Mouse (Mus musculus): ENCODE data around the gene Lypd6b. TPM values are rescaled to one million over a fixed set of nuclear protein-coding genes. Genes with fewer than 3 reads are reported as not detected.

The Lypd6b gene
- polyA plus RNA-seq, 1 experiment from 2014 or later = 7.9 TPM

- H3K9me3 ChIP-seq = no peaks in the 10 kb centered on the region
- 79% methylated on average over 10 of the region's 10 CpGs for WGBS
Observed at GRCm38 (mm10) chr2:49773194-49773931, 14.1 kb upstream of the Lypd6b start.

GRCm38 (mm10) chr2:49774180-49774579, 13.3 kb upstream of the Lypd6b start:
- H3K36me3 ChIP-seq = no peaks in the 10 kb centered on the region
- H3K27ac ChIP-seq = no peak overlapping the region
- no peaks in the 10 kb centered on the region for H3K4me1 ChIP-seq
- H3K4me2 ChIP-seq (replicated peaks) = no peak overlapping the region
- no peak for ATAC-seq (ENCODE audit: insufficient number of reproducible peaks, insufficient read depth, low FRiP score, low TSS enrichment)
- H3K4me3 ChIP-seq = no peak overlapping the region
- no peaks in the 10 kb centered on the region for H3K9me3 ChIP-seq
- no peaks in the 10 kb centered on the region for H3K27me3 ChIP-seq
- no peak overlapping the region for H3K9ac ChIP-seq

More at GRCm38 (mm10) chr2:49773194-49773931, 14.1 kb upstream of the Lypd6b start:
- H3K27ac ChIP-seq = no peak overlapping the region
- H3K36me3 ChIP-seq = no peaks in the 10 kb centered on the region
- H3K4me1 ChIP-seq = no peaks in the 10 kb centered on the region
- H3K4me2 ChIP-seq (replicated peaks) = no peak overlapping the region
- no peaks in the 10 kb centered on the region for H3K27me3 ChIP-seq
- no peak overlapping the region for H3K9ac ChIP-seq
- no peak overlapping the region for H3K4me3 ChIP-seq
- no peak for ATAC-seq (ENCODE audit: insufficient number of reproducible peaks, insufficient read depth, low FRiP score, low TSS enrichment)

- 86% methylated on average over 4 of the region's 4 CpGs for WGBS
- Histone ChIP-seq H3K4me1 (no peaks in the 10 kb centered on the region), H3K4me2 (replicated peaks) (no peak overlapping the region), H3K27ac (no peak overlapping the region), H3K4me3 (no peak overlapping the region), H3K9me3 (no peaks in the 10 kb centered on the region), H3K27me3 (no peaks in the 10 kb centered on the region), H3K36me3 (no peaks in the 10 kb centered on the region), H3K9ac (no peak overlapping the region)
- ATAC-seq (ENCODE audit: insufficient number of reproducible peaks, insufficient read depth, low FRiP score, low TSS enrichment) = no peak
Observed at GRCm38 (mm10) chr2:49775187-49775586, 12.3 kb upstream of the Lypd6b start.

GRCm38 (mm10) chr2:49775735-49776134, 11.8 kb upstream of the Lypd6b start:
- Histone ChIP-seq H3K4me3 (no peak overlapping the region), H3K36me3 (no peaks in the 10 kb centered on the region), H3K9ac (no peak overlapping the region), H3K4me2 (replicated peaks) (no peak overlapping the region), H3K4me1 (no peaks in the 10 kb centered on the region), H3K9me3 (no peaks in the 10 kb centered on the region), H3K27ac (no peak overlapping the region), H3K27me3 (no peaks in the 10 kb centered on the region)
- ATAC-seq (ENCODE audit: insufficient number of reproducible peaks, insufficient read depth, low FRiP score, low TSS enrichment) = no peak

- WGBS = 82% methylated on average over 4 of the region's 4 CpGs
- H3K4me1 ChIP-seq = no peaks in the 10 kb centered on the region
- no peak overlapping the region for H3K4me2 ChIP-seq (replicated peaks)
- no peaks in the 10 kb centered on the region for H3K36me3 ChIP-seq
- H3K27ac ChIP-seq = no peak overlapping the region
- no peaks in the 10 kb centered on the region for H3K27me3 ChIP-seq
- no peak overlapping the region for H3K4me3 ChIP-seq
- H3K9ac ChIP-seq = no peak overlapping the region
- ATAC-seq (ENCODE audit: insufficient number of reproducible peaks, insufficient read depth, low FRiP score, low TSS enrichment) = no peak
- H3K9me3 ChIP-seq = no peaks in the 10 kb centered on the region
Observed at GRCm38 (mm10) chr2:49776407-49776806, 11.1 kb upstream of the Lypd6b start.

GRCm38 (mm10) chr2:49788051-49788418, 547 bp downstream of the Lypd6b start:
- Histone ChIP-seq H3K27ac (no peak overlapping the region), H3K27me3 (peaks cover 35% of the 10 kb centered on the region), H3K4me1 (no peaks in the 10 kb centered on the region), H3K4me3 (peak overlapping the region; percentile 53), H3K4me2 (replicated peaks) (peak overlapping the region; percentile 98), H3K9me3 (no peaks in the 10 kb centered on the region), H3K9ac (peak overlapping the region; percentile 54), H3K36me3 (no peaks in the 10 kb centered on the region)
- WGBS = under 1% methylated on average over 14 of the region's 14 CpGs
- peak; percentile 22; the same call in 1 of the 2 replicates for ATAC-seq (ENCODE audit: insufficient number of reproducible peaks, insufficient read depth, low FRiP score, low TSS enrichment)

- Histone ChIP-seq H3K4me1 (no peaks in the 10 kb centered on the region), H3K9me3 (no peaks in the 10 kb centered on the region), H3K27me3 (peaks cover 35% of the 10 kb centered on the region), H3K4me3 (no peak overlapping the region), H3K36me3 (no peaks in the 10 kb centered on the region), H3K9ac (no peak overlapping the region), H3K4me2 (replicated peaks) (peak overlapping the region; percentile 98; the same call in 1 of the 2 replicates), H3K27ac (no peak overlapping the region)
- ATAC-seq (ENCODE audit: insufficient number of reproducible peaks, insufficient read depth, low FRiP score, low TSS enrichment) = no peak
- 20% methylated on average over 2 of the region's 3 CpGs for WGBS
Observed at GRCm38 (mm10) chr2:49788643-49789042, 1.2 kb downstream of the Lypd6b start.

GRCm38 (mm10) chr2:49789078-49789477, 1.6 kb downstream of the Lypd6b start:
- H3K9me3 ChIP-seq = no peaks in the 10 kb centered on the region
- H3K4me2 ChIP-seq (replicated peaks) = no peak overlapping the region
- H3K9ac ChIP-seq = no peak overlapping the region
- no peaks in the 10 kb centered on the region for H3K4me1 ChIP-seq
- no peak for ATAC-seq (ENCODE audit: insufficient number of reproducible peaks, insufficient read depth, low FRiP score, low TSS enrichment)
- H3K36me3 ChIP-seq = no peaks in the 10 kb centered on the region
- peaks cover 35% of the 10 kb centered on the region for H3K27me3 ChIP-seq
- WGBS = 75% methylated on average over 6 of the region's 6 CpGs
- H3K27ac ChIP-seq = no peak overlapping the region
- H3K4me3 ChIP-seq = no peak overlapping the region

- H3K4me1 ChIP-seq = peaks cover 1% of the 10 kb centered on the region
- no peaks in the 10 kb centered on the region for H3K36me3 ChIP-seq
- no peaks in the 10 kb centered on the region for H3K9me3 ChIP-seq
- no peak overlapping the region for H3K9ac ChIP-seq
- ATAC-seq (ENCODE audit: insufficient number of reproducible peaks, insufficient read depth, low FRiP score, low TSS enrichment) = no peak
- H3K27ac ChIP-seq = no peak overlapping the region
- no peak overlapping the region for H3K4me2 ChIP-seq (replicated peaks)
- WGBS = 69% methylated on average over 5 of the region's 5 CpGs
- H3K4me3 ChIP-seq = no peak overlapping the region
- peaks cover 35% of the 10 kb centered on the region for H3K27me3 ChIP-seq
Observed at GRCm38 (mm10) chr2:49789504-49789903, 2.0 kb downstream of the Lypd6b start.

- WGBS = 67% methylated on average over 14 of the region's 14 CpGs
- no peak for ATAC-seq (ENCODE audit: insufficient number of reproducible peaks, insufficient read depth, low FRiP score, low TSS enrichment)
- H3K4me1 ChIP-seq = peaks cover 6% of the 10 kb centered on the region
- no peaks in the 10 kb centered on the region for H3K27me3 ChIP-seq
- no peaks in the 10 kb centered on the region for H3K36me3 ChIP-seq
- H3K27ac ChIP-seq = no peak overlapping the region
- H3K9me3 ChIP-seq = no peaks in the 10 kb centered on the region
- no peak overlapping the region for H3K9ac ChIP-seq
- H3K4me3 ChIP-seq = no peak overlapping the region
- no peak overlapping the region for H3K4me2 ChIP-seq (replicated peaks)
Observed at GRCm38 (mm10) chr2:49797444-49798143, 10.1 kb downstream of the Lypd6b start.

GRCm38 (mm10) chr2:49804448-49804847, 17.0 kb downstream of the Lypd6b start:
- no peak overlapping the region for H3K27ac ChIP-seq
- 64% methylated on average over 8 of the region's 8 CpGs for WGBS
- H3K36me3 ChIP-seq = no peaks in the 10 kb centered on the region
- no peak overlapping the region for H3K4me3 ChIP-seq
- no peaks in the 10 kb centered on the region for H3K9me3 ChIP-seq
- no peak for ATAC-seq (ENCODE audit: insufficient number of reproducible peaks, insufficient read depth, low FRiP score, low TSS enrichment)
- H3K4me2 ChIP-seq (replicated peaks) = no peak overlapping the region
- H3K4me1 ChIP-seq = no peaks in the 10 kb centered on the region
- H3K27me3 ChIP-seq = no peaks in the 10 kb centered on the region
- H3K9ac ChIP-seq = no peak overlapping the region

- WGBS = 67% methylated on average over 11 of the region's 11 CpGs
- Histone ChIP-seq H3K4me1 (no peaks in the 10 kb centered on the region), H3K9ac (no peak overlapping the region), H3K4me3 (no peak overlapping the region), H3K4me2 (replicated peaks) (no peak overlapping the region), H3K36me3 (no peaks in the 10 kb centered on the region), H3K27me3 (no peaks in the 10 kb centered on the region), H3K27ac (no peak overlapping the region), H3K9me3 (no peaks in the 10 kb centered on the region)
- no peak for ATAC-seq (ENCODE audit: insufficient number of reproducible peaks, insufficient read depth, low FRiP score, low TSS enrichment)
Observed at GRCm38 (mm10) chr2:49805736-49806371, 18.4 kb downstream of the Lypd6b start.

Data from embryonic facial prominence, embryonic 12.5 days (tissue).